Mouse (Mus musculus) layer of hippocampus, adult 9-11 months (tissue): Measurements from ENCODE around the gene Sept8.
"Not testable (repeated sequence)": the region's sequence is repeated elsewhere in the genome, so short reads cannot be mapped to it uniquely, and the experiment has no call there.

Experiments
- DNase-seq: peaks from one replicate; pipeline ENCODE4 v3.0.0; 2022

Gene Sept8

GRCm38 (mm10) chr11:53528397-53529252, 9.6 kb downstream of the Sept8 start:
- no peak for DNase-seq

- no peak for DNase-seq
These were observed 10.1 kb downstream of the Sept8 start for GRCm38 (mm10) chr11:53529253-53529557.

- DNase-seq = no peak
These were observed 10.9 kb downstream of the Sept8 start for GRCm38 (mm10) chr11:53530001-53530400.

- no peak for DNase-seq
These were observed 12.6 kb downstream of the Sept8 start for GRCm38 (mm10) chr11:53531578-53532230.

- DNase-seq = no peak
These were observed 13.2 kb downstream of the Sept8 start for GRCm38 (mm10) chr11:53532231-53532620.

- DNase-seq = no peak
These were observed 20.0 kb downstream of the Sept8 start for GRCm38 (mm10) chr11:53539002-53539491.

GRCm38 (mm10) chr11:53540394-53540793, 21.3 kb downstream of the Sept8 start:
- no peak for DNase-seq

GRCm38 (mm10) chr11:53541222-53541621, 22.2 kb downstream of the Sept8 start:
- no peak for DNase-seq

GRCm38 (mm10) chr11:53543021-53543420, 24.0 kb downstream of the Sept8 start:
- DNase-seq = no peak

GRCm38 (mm10) chr11:53546271-53546670, 27.2 kb downstream of the Sept8 start:
- no peak for DNase-seq

GRCm38 (mm10) chr11:53547566-53547965, 28.5 kb downstream of the Sept8 start:
- no peak for DNase-seq

- DNase-seq = no peak
These were observed 29.1 kb downstream of the Sept8 start for GRCm38 (mm10) chr11:53548036-53548605.

- DNase-seq = no peak
These were observed 31.7 kb downstream of the Sept8 start for GRCm38 (mm10) chr11:53550714-53551113.

GRCm38 (mm10) chr11:53551754-53552153, 32.7 kb downstream of the Sept8 start:
- no peak for DNase-seq

GRCm38 (mm10) chr11:53556529-53556928, 37.5 kb downstream of the Sept8 start:
- not testable (repeated sequence) for DNase-seq

- not testable (repeated sequence) for DNase-seq
These were observed 38.9 kb downstream of the Sept8 start for GRCm38 (mm10) chr11:53557992-53558391.

GRCm38 (mm10) chr11:53559980-53560379, 40.9 kb downstream of the Sept8 start:
- DNase-seq = not testable (repeated sequence)

- no peak for DNase-seq
These were observed 42.9 kb downstream of the Sept8 start for GRCm38 (mm10) chr11:53561986-53562385.

GRCm38 (mm10) chr11:53566646-53567045, 47.6 kb downstream of the Sept8 start:
- DNase-seq = no peak

GRCm38 (mm10) chr11:53567224-53568014, 48.4 kb downstream of the Sept8 start, which contains the start of gene Kif3a:
Kif3a (plus strand) TSS chr11:53567379.
- DNase-seq = peak; percentile 94

- no peak for DNase-seq
These were observed 61.5 kb downstream of the Sept8 start for GRCm38 (mm10) chr11:53580562-53580961.

- DNase-seq = no peak
These were observed 64.1 kb downstream of the Sept8 start for GRCm38 (mm10) chr11:53583151-53583550.

- DNase-seq = no peak
These were observed 65.8 kb downstream of the Sept8 start for GRCm38 (mm10) chr11:53584849-53585248.
